Mouse (Mus musculus) neural tube, embryonic 11.5 days (tissue): Measurements from ENCODE around the gene Pum2. TPM values are rescaled to one million over a fixed set of nuclear protein-coding genes. Genes with fewer than 3 reads are reported as not detected.
A peak's percentile ranks its signal among the peaks of the same experiment; 100 is the strongest.
"Not testable (repeated sequence)": the region's sequence is repeated elsewhere in the genome, so short reads cannot be mapped to it uniquely, and the experiment has no call there.

Source experiments
- ATAC-seq: fragments of 200-750 bp; cut with Nextera tagmentation; 2 replicates; pipeline ENCODE4 v1.8.0; 2017; ENCODE audit warnings: moderate number of reproducible peaks, mild to moderate bottlenecking, moderate TSS enrichment, moderate library complexity; ENCODE audit not compliant: insufficient read depth, low FRiP score, low TSS enrichment
- DNase-seq: peaks from one replicate; pipeline ENCODE4 v3.0.0-alpha.2; 2015; ENCODE audit warnings: low spot score
- H3K27ac ChIP-seq: fragments of 300-500 bp; sonication (generic); 2 replicates; pipeline ENCODE4 v1.5.1; 2014; ENCODE audit warnings: low read depth, mild to moderate bottlenecking, low read length
- H3K27me3 ChIP-seq: fragments of 300-500 bp; sonication (generic); 2 replicates; pipeline ENCODE4 v1.6.1; 2014; ENCODE audit warnings: mild to moderate bottlenecking, low read length, mixed read lengths; ENCODE audit not compliant: control insufficient read depth, insufficient read depth
- H3K36me3 ChIP-seq: fragments of 300-500 bp; sonication (generic); 2 replicates; pipeline ENCODE4 v1.6.1; 2014; ENCODE audit warnings: mild to moderate bottlenecking, low read length, moderate library complexity, mixed read lengths; ENCODE audit not compliant: control insufficient read depth, insufficient read depth
- H3K4me1 ChIP-seq: fragments of 300-500 bp; sonication (generic); 2 replicates; pipeline ENCODE4 v1.6.1; 2014; ENCODE audit warnings: low read length, mixed read lengths; ENCODE audit not compliant: control insufficient read depth, insufficient read depth
- H3K4me2 ChIP-seq: fragments of 300-500 bp; sonication (generic); 2 replicates; pipeline ENCODE4 v1.6.1; 2014; ENCODE audit warnings: low read depth, mild to moderate bottlenecking, moderate library complexity
- H3K4me3 ChIP-seq: fragments of 300-500 bp; sonication (generic); 2 replicates; pipeline ENCODE4 v1.5.1; 2014; ENCODE audit warnings: low read depth, low read length
- H3K9ac ChIP-seq: fragments of 300-500 bp; sonication (generic); 2 replicates; pipeline ENCODE4 v1.6.1; 2014; ENCODE audit warnings: mild to moderate bottlenecking, low read length
- H3K9me3 ChIP-seq: fragments of 300-500 bp; sonication (generic); 2 replicates; pipeline ENCODE4 v1.6.1; 2016; ENCODE audit warnings: low read length; ENCODE audit not compliant: control insufficient read depth
- WGBS: fragments of 180-500 bp; shearing (Covaris S2); extraction: QIAGEN DNeasy Blood & Tissue Kit; methylation state at CpG from one replicate; pipeline ENCODE4 v1.1.7; 2014; 5-methylcytosine and 5-hydroxymethylcytosine counted together
- polyA plus RNA-seq: library from polyadenylated mRNA; unstranded; fragments of >200 nt; fragmentation: Nextera tagmentation; extraction: Ambion mirVana; gene quantifications from 2 replicates; pipeline ENCODE4 v1.2.1, GENCODE M21; 2014

The Pum2 gene
- polyA plus RNA-seq, 1 experiment from 2014 or later = 68.7 TPM

- Histone ChIP-seq H3K27me3 (no peaks in the 10 kb centered on the region), H3K4me3 (peak overlapping the region; percentile 91), H3K36me3 (no peaks in the 10 kb centered on the region), H3K9ac (peak overlapping the region; percentile 99), H3K27ac (peak overlapping the region; percentile 99), H3K4me2 (peak overlapping the region; percentile 49), H3K9me3 (no peaks in the 10 kb centered on the region), H3K4me1 (peaks cover 9% of the 10 kb centered on the region)
- DNase-seq (no peak), ATAC-seq (no peak)
- WGBS = under 1% methylated on average over 20 of the region's 20 CpGs
Observed at GRCm38 (mm10) chr12:8674891-8675341, 982 bp downstream of the Pum2 start.

- Histone ChIP-seq H3K4me2 (peak overlapping the region; percentile 49), H3K27me3 (no peaks in the 10 kb centered on the region), H3K9me3 (no peaks in the 10 kb centered on the region), H3K4me1 (peaks cover 9% of the 10 kb centered on the region), H3K36me3 (no peaks in the 10 kb centered on the region), H3K4me3 (peak overlapping the region; percentile 91), H3K27ac (no peak overlapping the region), H3K9ac (peak overlapping the region; percentile 99)
- ATAC-seq = no peak
- no peak for DNase-seq
- WGBS = under 1% methylated on average over 7 of the region's 7 CpGs
Observed at GRCm38 (mm10) chr12:8675361-8675760, 1.4 kb downstream of the Pum2 start.

- H3K27me3 ChIP-seq = no peaks in the 10 kb centered on the region
- H3K4me2 ChIP-seq = peak overlapping the region; percentile 34
- H3K4me1 ChIP-seq = peaks cover 9% of the 10 kb centered on the region
- ATAC-seq (no peak), DNase-seq (no peak)
- 85% methylated on average over 6 of the region's 6 CpGs for WGBS
- no peak overlapping the region for H3K9ac ChIP-seq
- no peaks in the 10 kb centered on the region for H3K9me3 ChIP-seq
- H3K27ac ChIP-seq = no peak overlapping the region
- H3K36me3 ChIP-seq = no peaks in the 10 kb centered on the region
- H3K4me3 ChIP-seq = no peak overlapping the region; the same call in 1 of the 2 replicates
Observed at GRCm38 (mm10) chr12:8676341-8676740, 2.4 kb downstream of the Pum2 start.

- no peaks in the 10 kb centered on the region for H3K9me3 ChIP-seq
- ATAC-seq (no peak), DNase-seq (no peak)
- no peak overlapping the region for H3K9ac ChIP-seq
- H3K4me1 ChIP-seq = peaks cover 9% of the 10 kb centered on the region
- H3K4me3 ChIP-seq = no peak overlapping the region
- H3K4me2 ChIP-seq = no peak overlapping the region
- H3K36me3 ChIP-seq = no peaks in the 10 kb centered on the region
- no peaks in the 10 kb centered on the region for H3K27me3 ChIP-seq
- H3K27ac ChIP-seq = no peak overlapping the region
Observed at GRCm38 (mm10) chr12:8677926-8678325, 4.0 kb downstream of the Pum2 start.

- Histone ChIP-seq H3K4me1 (no peaks in the 10 kb centered on the region), H3K4me2 (no peak overlapping the region), H3K36me3 (no peaks in the 10 kb centered on the region), H3K9me3 (no peaks in the 10 kb centered on the region), H3K27me3 (no peaks in the 10 kb centered on the region), H3K4me3 (no peak overlapping the region), H3K9ac (no peak overlapping the region), H3K27ac (no peak overlapping the region)
- DNase-seq (no peak), ATAC-seq (no peak)
- WGBS = 91% methylated on average over 1 of the region's 1 CpGs
Observed at GRCm38 (mm10) chr12:8684200-8684599, 10.3 kb downstream of the Pum2 start.

- Histone ChIP-seq H3K27me3 (no peaks in the 10 kb centered on the region), H3K36me3 (no peaks in the 10 kb centered on the region), H3K4me3 (no peak overlapping the region), H3K27ac (no peak overlapping the region), H3K9ac (no peak overlapping the region), H3K9me3 (no peaks in the 10 kb centered on the region), H3K4me2 (no peak overlapping the region), H3K4me1 (no peaks in the 10 kb centered on the region)
- no peak for ATAC-seq
- no peak for DNase-seq
- 96% methylated on average over 3 of the region's 3 CpGs for WGBS
Observed at GRCm38 (mm10) chr12:8685036-8685435, 11.1 kb downstream of the Pum2 start.

GRCm38 (mm10) chr12:8689882-8690281 lies 15.9 kb downstream of the Pum2 start:
- not testable (repeated sequence) for H3K4me1 ChIP-seq, H3K27me3 ChIP-seq, H3K4me2 ChIP-seq, H3K36me3 ChIP-seq, H3K9me3 ChIP-seq, ATAC-seq, DNase-seq, H3K4me3 ChIP-seq, H3K27ac ChIP-seq, H3K9ac ChIP-seq
- WGBS = 81% methylated on average over 3 of the region's 3 CpGs

- Histone ChIP-seq H3K4me2 (no peak overlapping the region), H3K27ac (no peak overlapping the region), H3K4me1 (no peaks in the 10 kb centered on the region), H3K9ac (no peak overlapping the region), H3K27me3 (no peaks in the 10 kb centered on the region), H3K4me3 (no peak overlapping the region), H3K9me3 (no peaks in the 10 kb centered on the region), H3K36me3 (no peaks in the 10 kb centered on the region)
- no peak for ATAC-seq
- DNase-seq = peak; percentile 54
- WGBS = 73% methylated on average over 2 of the region's 2 CpGs
Observed at GRCm38 (mm10) chr12:8698895-8699294, 25.0 kb downstream of the Pum2 start.

GRCm38 (mm10) chr12:8703988-8704387 lies 30.1 kb downstream of the Pum2 start:
- H3K9ac ChIP-seq = no peak overlapping the region
- H3K36me3 ChIP-seq = 0 out of 2 replicates have a peak, but pooled peaks cover 2% of the 10 kb centered on the region
- no peaks in the 10 kb centered on the region for H3K9me3 ChIP-seq
- H3K4me1 ChIP-seq = no peaks in the 10 kb centered on the region
- no peaks in the 10 kb centered on the region for H3K27me3 ChIP-seq
- DNase-seq = no peak
- no peak overlapping the region for H3K27ac ChIP-seq
- no peak overlapping the region for H3K4me3 ChIP-seq
- WGBS = 70% methylated on average over 1 of the region's 1 CpGs
- H3K4me2 ChIP-seq = no peak overlapping the region
- no peak for ATAC-seq
